Mouse (Mus musculus): ENCODE measurements around the gene Pea15a. TPM values are rescaled to one million over a fixed set of nuclear protein-coding genes. Genes with fewer than 3 reads are reported as not detected.

The Pea15a gene
- polyA plus RNA-seq, 1 experiment from 2014 or later = 26.0 TPM

DNA sequence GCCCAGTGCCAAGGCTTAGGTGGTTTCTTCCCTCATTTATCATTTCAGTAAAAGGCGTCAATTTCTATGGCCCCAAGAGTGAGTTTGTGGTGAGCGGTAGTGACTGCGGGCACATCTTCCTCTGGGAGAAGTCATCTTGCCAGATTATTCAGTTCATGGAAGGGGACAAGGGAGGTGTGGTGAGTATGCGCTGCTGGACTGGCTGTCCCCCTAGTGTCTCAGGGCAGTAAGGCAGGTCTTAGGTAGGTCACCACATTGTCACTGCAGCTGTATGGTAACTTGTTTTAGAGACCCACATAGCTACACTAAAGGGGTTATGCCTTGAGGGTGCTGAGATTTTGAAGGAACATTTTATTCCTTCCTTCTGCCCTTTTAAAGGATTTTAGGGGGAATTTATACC is 17.7 kb downstream of the Pea15a start:
- H3K27me3 ChIP-seq (replicated peaks) = no peaks in the 10 kb centered on the region
- H3K36me3 ChIP-seq = peaks cover 94% of the 10 kb centered on the region
- H3K9me3 ChIP-seq (replicated peaks) = no peaks in the 10 kb centered on the region
- 85% methylated on average over 4 of the region's 4 CpGs for WGBS (ENCODE audit: insufficient replicate concordance)
- no peak overlapping the region for H3K4me2 ChIP-seq
- H3K27ac ChIP-seq = no peak overlapping the region
- ATAC-seq = peak; percentile 61; the same call in 1 of the 2 replicates
- no peak overlapping the region for H3K4me3 ChIP-seq
- no peaks in the 10 kb centered on the region for H3K4me1 ChIP-seq
- H3K9ac ChIP-seq = no peak overlapping the region

DNA sequence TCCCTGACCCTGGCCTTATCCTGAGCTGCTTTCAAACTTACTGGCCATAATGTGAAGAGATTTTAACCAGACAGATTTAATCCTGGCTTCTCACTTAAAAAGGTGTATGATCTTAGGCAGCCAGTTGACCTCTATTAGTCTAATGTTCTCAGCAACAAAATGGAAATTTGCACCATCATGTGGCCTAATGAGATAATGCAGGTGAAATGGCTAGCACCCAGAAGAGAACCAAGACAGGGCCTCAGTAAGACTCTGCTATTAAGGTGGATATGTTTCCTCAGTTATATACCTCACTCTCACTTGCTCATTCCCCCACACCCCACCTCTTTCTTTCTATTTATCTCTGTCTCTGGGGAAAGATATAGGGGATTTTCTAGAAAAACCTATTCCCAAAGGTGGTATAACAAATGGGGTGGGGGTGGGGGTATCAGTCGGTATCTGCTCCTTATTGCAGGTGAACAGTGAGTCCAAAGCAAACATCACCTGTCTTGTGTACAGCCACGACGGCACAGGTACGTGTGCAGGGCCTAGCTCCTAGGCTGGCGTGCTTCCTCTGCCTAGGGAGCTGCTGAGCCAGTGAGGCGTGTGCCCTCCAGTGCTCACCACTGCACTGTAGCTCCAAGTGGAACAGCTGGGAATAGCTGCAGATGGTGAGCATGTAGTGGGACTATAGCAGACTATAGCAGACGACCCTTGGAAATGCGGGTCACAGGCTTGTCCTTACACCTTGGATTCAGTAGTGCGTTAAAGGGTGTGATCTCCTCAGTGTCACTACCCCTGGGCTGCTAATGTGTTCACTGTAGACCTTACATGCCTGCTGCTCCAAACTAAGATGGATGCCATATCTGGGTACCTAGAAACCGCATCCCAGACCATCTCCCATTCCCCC is 20.0 kb downstream of the Pea15a start:
- Histone ChIP-seq H3K36me3 (peaks cover 89% of the 10 kb centered on the region), H3K4me1 (no peaks in the 10 kb centered on the region), H3K9me3 (replicated peaks) (no peaks in the 10 kb centered on the region), H3K27me3 (replicated peaks) (no peaks in the 10 kb centered on the region), H3K27ac (no peak overlapping the region), H3K4me2 (no peak overlapping the region), H3K9ac (no peak overlapping the region), H3K4me3 (no peak overlapping the region)
- ATAC-seq = 0 out of 2 replicates have a peak, but pooled peaks have one; percentile 15
- WGBS (ENCODE audit: insufficient replicate concordance) = 88% methylated on average over 10 of the region's 10 CpGs

DNA sequence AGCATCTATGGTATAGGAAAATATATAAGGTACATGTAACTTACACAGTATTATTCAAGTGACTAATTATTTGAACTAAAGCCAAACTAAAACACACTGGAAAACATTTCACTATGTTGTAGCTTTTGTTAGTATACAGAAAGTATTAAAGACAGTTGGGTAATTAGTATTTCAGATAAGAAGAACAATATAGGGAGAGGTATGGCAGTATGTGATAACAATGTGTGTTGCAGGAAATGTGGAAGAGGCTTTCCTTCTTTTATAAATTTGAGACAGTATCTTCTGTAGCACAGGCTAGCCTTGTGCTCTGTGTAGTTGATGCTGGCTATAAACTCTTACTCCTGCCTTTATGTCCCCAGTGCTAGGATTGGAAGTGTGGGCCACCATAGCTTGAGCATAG is 22.7 kb downstream of the Pea15a start:
- no peak overlapping the region for H3K9ac ChIP-seq
- no peaks in the 10 kb centered on the region for H3K27me3 ChIP-seq (replicated peaks)
- peaks cover 88% of the 10 kb centered on the region for H3K36me3 ChIP-seq
- no peak overlapping the region for H3K4me2 ChIP-seq
- no peak overlapping the region for H3K27ac ChIP-seq
- H3K9me3 ChIP-seq (replicated peaks) = no peaks in the 10 kb centered on the region
- H3K4me3 ChIP-seq = no peak overlapping the region
- H3K4me1 ChIP-seq = no peaks in the 10 kb centered on the region
- no peak for ATAC-seq

DNA sequence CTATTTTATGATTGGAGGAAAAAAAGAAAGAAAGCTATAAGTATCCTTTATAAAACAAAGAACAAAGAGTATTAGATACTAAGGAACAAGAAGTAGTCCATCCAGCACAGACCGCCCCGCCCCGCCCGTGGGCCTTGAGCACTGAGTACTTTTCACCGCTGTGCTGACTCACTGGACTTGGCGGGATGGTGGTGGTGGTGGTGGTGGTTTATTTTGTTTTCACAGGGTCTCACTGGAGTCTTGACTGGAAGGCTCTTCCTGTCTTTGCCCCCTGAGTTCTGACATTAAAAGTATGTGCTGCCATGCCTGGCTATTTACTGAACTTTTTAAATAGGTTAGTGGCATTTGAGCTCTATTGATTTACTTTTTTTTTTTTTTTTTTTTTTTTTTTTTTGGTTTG is 23.5 kb downstream of the Pea15a start:
- no peaks in the 10 kb centered on the region for H3K4me1 ChIP-seq
- no peaks in the 10 kb centered on the region for H3K9me3 ChIP-seq (replicated peaks)
- H3K27ac ChIP-seq = no peak overlapping the region
- WGBS (ENCODE audit: insufficient replicate concordance) = 88% methylated on average over 6 of the region's 6 CpGs
- H3K27me3 ChIP-seq (replicated peaks) = no peaks in the 10 kb centered on the region
- peaks cover 88% of the 10 kb centered on the region for H3K36me3 ChIP-seq
- H3K4me3 ChIP-seq = no peak overlapping the region
- ATAC-seq = 0 out of 2 replicates have a peak, but pooled peaks have one; percentile 52
- H3K4me2 ChIP-seq = no peak overlapping the region
- H3K9ac ChIP-seq = no peak overlapping the region

DNA sequence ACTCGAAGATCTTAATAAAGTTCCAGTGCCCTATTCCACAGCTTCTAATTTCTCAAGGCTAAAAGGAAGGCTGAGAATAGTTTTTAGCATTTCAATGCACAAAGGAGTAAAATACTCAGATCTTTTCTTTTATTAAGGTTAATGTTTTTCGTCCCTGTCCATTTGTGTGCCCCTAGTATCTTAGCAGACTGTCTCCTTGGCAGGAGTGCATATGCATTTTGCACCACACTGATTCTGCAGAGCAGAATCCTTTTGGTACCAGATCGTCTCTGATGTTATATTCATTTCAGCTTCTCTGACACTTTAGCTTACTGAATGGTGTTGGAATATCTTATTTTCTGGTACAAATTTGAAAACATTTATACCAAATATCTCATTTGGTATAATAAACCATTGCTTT is 24.8 kb downstream of the Pea15a start:
- Histone ChIP-seq H3K4me3 (no peak overlapping the region), H3K4me1 (no peaks in the 10 kb centered on the region), H3K27me3 (replicated peaks) (no peaks in the 10 kb centered on the region), H3K4me2 (no peak overlapping the region), H3K27ac (no peak overlapping the region), H3K36me3 (peaks cover 87% of the 10 kb centered on the region), H3K9me3 (replicated peaks) (no peaks in the 10 kb centered on the region), H3K9ac (no peak overlapping the region)
- ATAC-seq = no peak
- 86% methylated on average over 3 of the region's 3 CpGs for WGBS (ENCODE audit: insufficient replicate concordance)

DNA sequence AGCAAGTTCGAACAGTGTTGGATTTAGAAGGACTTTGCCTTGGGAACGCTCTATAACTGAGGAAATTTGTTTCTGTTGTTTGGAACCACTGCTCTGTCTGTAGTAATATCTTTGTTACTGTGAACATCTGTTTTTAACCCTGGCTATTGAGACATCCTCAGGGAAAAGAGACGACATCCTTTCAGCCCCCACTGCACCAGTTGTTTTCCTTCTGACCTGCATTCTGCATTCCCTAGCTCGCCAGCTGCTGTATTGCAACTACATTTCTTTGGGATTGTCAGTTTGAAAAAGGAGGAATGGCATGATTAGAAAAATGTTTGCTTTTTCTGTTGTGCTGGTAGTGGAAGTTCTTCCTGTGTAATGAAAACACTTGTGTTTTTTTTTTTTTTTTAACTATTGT is 25.7 kb downstream of the Pea15a start:
- H3K4me1 ChIP-seq = no peaks in the 10 kb centered on the region
- no peak overlapping the region for H3K4me3 ChIP-seq
- H3K36me3 ChIP-seq = peaks cover 86% of the 10 kb centered on the region
- H3K9me3 ChIP-seq (replicated peaks) = no peaks in the 10 kb centered on the region
- no peak overlapping the region for H3K9ac ChIP-seq
- no peak overlapping the region for H3K27ac ChIP-seq
- H3K27me3 ChIP-seq (replicated peaks) = no peaks in the 10 kb centered on the region
- ATAC-seq = no peak
- H3K4me2 ChIP-seq = no peak overlapping the region
- 83% methylated on average over 4 of the region's 4 CpGs for WGBS (ENCODE audit: insufficient replicate concordance)

DNA sequence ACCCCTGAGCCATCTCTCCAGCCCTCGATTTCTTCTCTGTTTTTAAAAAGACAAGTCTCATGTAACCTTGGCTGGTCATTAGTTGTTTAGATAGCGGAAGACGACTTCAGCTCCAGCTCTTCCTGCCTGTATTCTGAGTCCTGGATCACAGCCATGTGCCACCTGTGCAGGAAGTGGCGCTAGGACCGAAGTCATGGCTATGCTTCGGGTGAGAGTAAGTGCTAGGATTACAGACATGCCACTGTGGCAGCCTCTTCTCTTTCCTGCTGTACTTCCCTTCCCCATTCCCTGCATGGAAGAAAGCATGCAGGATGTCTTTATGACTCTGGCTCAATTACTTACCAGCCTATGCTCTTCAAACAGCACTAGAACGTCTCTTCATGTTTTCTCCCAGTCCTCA is 27.5 kb downstream of the Pea15a start:
- Histone ChIP-seq H3K9ac (no peak overlapping the region), H3K4me1 (no peaks in the 10 kb centered on the region), H3K9me3 (replicated peaks) (no peaks in the 10 kb centered on the region), H3K36me3 (peaks cover 88% of the 10 kb centered on the region), H3K4me2 (no peak overlapping the region), H3K27ac (no peak overlapping the region), H3K27me3 (replicated peaks) (no peaks in the 10 kb centered on the region), H3K4me3 (no peak overlapping the region)
- ATAC-seq = no peak
- 84% methylated on average over 7 of the region's 7 CpGs for WGBS (ENCODE audit: insufficient replicate concordance)

DNA sequence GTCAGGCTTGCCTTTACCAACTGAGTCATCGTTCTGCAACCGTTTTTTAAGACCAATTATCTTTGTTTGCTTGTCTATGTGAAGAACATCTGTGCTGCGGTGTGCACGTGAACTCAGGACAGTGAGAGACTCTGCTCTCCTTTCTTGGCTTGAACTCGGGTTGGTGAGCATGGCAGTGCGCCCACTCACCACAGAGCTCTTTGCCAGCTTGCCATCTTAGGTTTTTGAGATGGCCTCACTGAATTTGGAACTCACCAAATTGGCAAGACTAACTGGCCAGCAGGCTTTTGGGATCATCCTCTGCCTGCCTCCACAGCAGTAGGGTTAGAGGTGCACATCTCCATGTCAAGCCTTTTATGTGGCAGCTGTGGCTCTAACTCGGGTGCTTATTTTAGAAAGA is 28.8 kb downstream of the Pea15a start:
- 84% methylated on average over 7 of the region's 7 CpGs for WGBS (ENCODE audit: insufficient replicate concordance)
- Histone ChIP-seq H3K4me2 (no peak overlapping the region), H3K9me3 (replicated peaks) (no peaks in the 10 kb centered on the region), H3K27me3 (replicated peaks) (no peaks in the 10 kb centered on the region), H3K9ac (no peak overlapping the region), H3K4me3 (no peak overlapping the region), H3K4me1 (no peaks in the 10 kb centered on the region), H3K27ac (no peak overlapping the region), H3K36me3 (peaks cover 95% of the 10 kb centered on the region)
- ATAC-seq = no peak

DNA sequence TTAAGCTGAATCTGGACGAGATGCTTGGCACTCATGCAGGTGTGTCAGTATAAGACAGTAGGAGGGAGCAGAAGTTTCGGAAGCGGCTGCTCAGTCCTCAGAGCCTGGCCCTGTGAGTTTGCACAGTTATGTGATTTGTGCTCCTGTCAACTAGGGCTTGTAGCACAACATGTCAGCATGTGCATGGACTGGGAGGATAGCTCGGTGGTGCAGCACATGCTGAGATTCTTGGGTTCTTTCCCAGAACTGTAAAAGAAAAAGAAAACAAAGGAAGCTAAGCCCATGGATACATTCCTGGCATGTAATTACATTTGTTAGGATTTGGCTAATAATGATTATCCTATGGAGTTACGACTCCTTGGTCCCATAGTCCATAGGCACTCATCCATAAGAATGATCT is 33.4 kb downstream of the Pea15a start:
- Histone ChIP-seq H3K9me3 (replicated peaks) (no peaks in the 10 kb centered on the region), H3K4me3 (no peak overlapping the region), H3K9ac (no peak overlapping the region), H3K36me3 (peaks cover 96% of the 10 kb centered on the region), H3K4me2 (no peak overlapping the region), H3K4me1 (no peaks in the 10 kb centered on the region), H3K27ac (no peak overlapping the region), H3K27me3 (replicated peaks) (no peaks in the 10 kb centered on the region)
- WGBS (ENCODE audit: insufficient replicate concordance) = 89% methylated on average over 5 of the region's 5 CpGs
- no peak for ATAC-seq

DNA sequence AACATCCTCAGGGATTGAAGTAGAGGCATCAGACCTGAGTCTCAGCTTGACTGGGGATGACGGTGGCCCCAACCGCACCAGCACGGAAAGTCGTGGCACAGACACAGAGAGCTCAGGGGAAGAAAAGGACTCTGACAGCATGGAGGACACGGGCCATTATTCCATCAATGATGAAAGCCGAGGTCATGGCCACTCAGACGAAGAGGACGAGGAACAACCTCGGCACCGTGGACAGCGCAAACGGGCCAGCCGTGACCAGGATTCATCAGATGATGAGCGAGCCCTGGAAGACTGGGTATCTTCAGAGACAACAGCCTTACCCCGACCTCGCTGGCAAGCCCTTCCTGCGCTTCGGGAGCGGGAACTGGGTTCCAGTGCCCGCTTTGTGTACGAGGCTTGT is 34.2 kb downstream of the Pea15a start:
- H3K9ac ChIP-seq = no peak overlapping the region
- H3K36me3 ChIP-seq = peaks cover 96% of the 10 kb centered on the region
- no peak overlapping the region for H3K4me3 ChIP-seq
- H3K4me1 ChIP-seq = no peaks in the 10 kb centered on the region
- H3K9me3 ChIP-seq (replicated peaks) = no peaks in the 10 kb centered on the region
- no peak overlapping the region for H3K27ac ChIP-seq
- ATAC-seq = no peak
- H3K27me3 ChIP-seq (replicated peaks) = no peaks in the 10 kb centered on the region
- no peak overlapping the region for H3K4me2 ChIP-seq
- WGBS (ENCODE audit: insufficient replicate concordance) = 94% methylated on average over 21 of the region's 21 CpGs

DNA sequence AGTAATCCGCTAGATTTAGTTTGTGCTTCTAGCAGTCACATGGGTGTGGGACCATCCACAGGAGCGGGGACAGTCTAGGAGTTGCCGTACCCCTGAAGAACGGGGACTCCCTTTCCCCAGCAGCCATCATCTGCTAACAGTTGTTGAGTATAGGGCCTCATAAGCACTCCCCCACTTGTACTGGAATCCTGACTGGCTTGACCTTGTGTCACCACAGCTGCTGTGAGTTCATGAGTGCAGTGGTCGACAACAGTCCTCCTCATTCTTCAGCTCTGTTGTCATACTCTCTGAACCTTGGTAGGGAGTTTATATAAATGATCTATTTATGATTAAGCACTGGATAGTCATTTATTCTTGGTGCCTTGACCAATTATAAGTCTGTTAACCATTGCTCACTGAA is 36.8 kb downstream of the Pea15a start:
- H3K9ac ChIP-seq = no peak overlapping the region
- 88% methylated on average over 5 of the region's 5 CpGs for WGBS (ENCODE audit: insufficient replicate concordance)
- H3K4me2 ChIP-seq = no peak overlapping the region
- no peak overlapping the region for H3K4me3 ChIP-seq
- no peaks in the 10 kb centered on the region for H3K4me1 ChIP-seq
- H3K9me3 ChIP-seq (replicated peaks) = no peaks in the 10 kb centered on the region
- H3K27me3 ChIP-seq (replicated peaks) = no peaks in the 10 kb centered on the region
- H3K27ac ChIP-seq = no peak overlapping the region
- H3K36me3 ChIP-seq = peaks cover 98% of the 10 kb centered on the region
- no peak for ATAC-seq

DNA sequence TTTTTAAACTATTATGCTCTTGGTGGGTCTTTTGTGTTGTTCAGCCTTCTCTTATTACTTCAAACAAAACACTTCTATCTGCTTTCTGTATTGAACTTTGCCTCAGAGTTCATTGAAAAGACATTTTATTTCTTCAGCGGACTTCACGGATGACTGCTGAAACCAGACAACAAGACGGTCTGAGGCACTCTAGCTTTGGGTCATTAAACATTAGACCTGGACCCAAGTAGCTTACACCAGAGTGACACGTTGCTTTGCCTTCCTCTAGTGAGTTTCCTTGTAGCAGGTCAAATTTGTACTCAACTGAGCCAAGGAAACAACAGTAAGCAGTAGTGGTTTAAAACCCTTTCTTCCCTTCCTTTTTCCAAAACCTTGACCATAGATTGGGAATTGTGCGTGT is 38.7 kb downstream of the Pea15a start:
- Histone ChIP-seq H3K27ac (no peak overlapping the region), H3K4me3 (no peak overlapping the region), H3K4me2 (no peak overlapping the region), H3K4me1 (no peaks in the 10 kb centered on the region), H3K27me3 (replicated peaks) (no peaks in the 10 kb centered on the region), H3K9ac (no peak overlapping the region), H3K36me3 (peaks cover 89% of the 10 kb centered on the region), H3K9me3 (replicated peaks) (no peaks in the 10 kb centered on the region)
- WGBS (ENCODE audit: insufficient replicate concordance) = 84% methylated on average over 5 of the region's 5 CpGs
- ATAC-seq = no peak

DNA sequence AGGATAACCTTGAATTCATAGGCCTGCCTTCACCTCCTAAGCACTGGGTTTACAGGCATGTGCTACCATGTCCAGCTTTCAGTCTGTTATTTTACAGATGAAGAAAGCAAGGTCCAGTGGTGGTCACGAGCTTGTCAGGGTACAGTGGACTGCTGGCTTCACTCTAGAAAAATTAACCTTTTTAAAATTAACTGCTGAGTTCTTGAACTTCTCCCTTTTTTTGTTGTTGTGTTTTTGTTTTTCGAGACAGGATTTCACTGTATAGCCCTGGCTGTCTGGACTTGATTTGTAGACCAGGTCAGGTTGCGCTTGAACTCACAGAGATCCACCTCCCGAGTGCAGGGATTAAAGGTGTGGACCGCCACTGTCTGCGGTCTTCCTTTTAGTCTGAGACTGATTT is 43.6 kb downstream of the Pea15a start:
- ATAC-seq = no peak
- Histone ChIP-seq H3K27ac (no peak overlapping the region), H3K9ac (no peak overlapping the region), H3K4me3 (no peak overlapping the region), H3K27me3 (replicated peaks) (no peaks in the 10 kb centered on the region), H3K4me1 (peaks cover 12% of the 10 kb centered on the region), H3K9me3 (replicated peaks) (no peaks in the 10 kb centered on the region), H3K4me2 (no peak overlapping the region), H3K36me3 (peaks cover 58% of the 10 kb centered on the region)
- 82% methylated on average over 6 of the region's 6 CpGs for WGBS (ENCODE audit: insufficient replicate concordance)

All from liver, embryonic 12.5 days (tissue).